Mouse (Mus musculus): ENCODE measurements around the gene AL731706.2.
"Not testable (repeated sequence)": the region's sequence is repeated elsewhere in the genome, so short reads cannot be mapped to it uniquely, and the experiment has no call there.

The AL731706.2 gene

DNA sequence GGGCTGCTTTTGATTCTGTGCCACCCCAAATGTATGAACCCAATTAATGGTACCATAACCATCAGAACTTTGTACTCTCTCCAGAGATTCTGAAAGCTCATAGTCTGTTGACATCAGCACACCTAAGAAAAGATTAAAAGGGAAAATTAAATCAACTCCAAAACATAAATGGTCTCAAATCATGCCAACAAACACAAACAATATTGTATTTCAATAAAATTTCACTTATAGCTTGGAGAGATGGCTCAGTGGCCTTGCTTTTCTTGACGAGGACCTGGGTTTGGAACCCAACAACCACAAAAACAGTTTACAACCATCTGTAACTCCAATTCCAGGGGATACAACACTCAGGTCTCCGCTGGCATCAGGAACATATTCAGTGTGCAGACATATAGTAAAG is at the start of gene AL731706.2:
Gene AL731706.2, minus strand, starts transcription at position 101 of the 400 bp plus-strand sequence.
- no peak for DNase-seq

DNA sequence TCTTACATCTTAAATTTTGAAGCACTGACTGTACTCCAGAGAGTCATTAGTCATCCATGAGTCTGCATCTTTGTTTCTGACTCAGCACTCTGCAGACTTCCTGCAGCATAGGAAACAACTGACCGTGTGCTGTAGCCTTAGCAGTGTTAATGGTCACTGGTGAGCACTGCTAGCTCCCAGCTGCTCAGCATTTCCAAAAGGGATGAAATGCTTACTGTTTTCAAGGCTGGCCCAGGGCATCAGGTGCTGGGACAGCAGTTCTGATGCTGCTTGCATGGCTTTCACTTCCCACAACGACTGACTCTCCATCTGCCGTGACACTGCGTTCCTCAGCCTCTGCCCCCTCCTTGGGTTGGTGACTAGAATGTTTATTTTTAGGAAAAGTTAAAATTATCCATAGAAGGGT is 35.5 kb upstream of the AL731706.2 start:
- no peak for DNase-seq

DNA sequence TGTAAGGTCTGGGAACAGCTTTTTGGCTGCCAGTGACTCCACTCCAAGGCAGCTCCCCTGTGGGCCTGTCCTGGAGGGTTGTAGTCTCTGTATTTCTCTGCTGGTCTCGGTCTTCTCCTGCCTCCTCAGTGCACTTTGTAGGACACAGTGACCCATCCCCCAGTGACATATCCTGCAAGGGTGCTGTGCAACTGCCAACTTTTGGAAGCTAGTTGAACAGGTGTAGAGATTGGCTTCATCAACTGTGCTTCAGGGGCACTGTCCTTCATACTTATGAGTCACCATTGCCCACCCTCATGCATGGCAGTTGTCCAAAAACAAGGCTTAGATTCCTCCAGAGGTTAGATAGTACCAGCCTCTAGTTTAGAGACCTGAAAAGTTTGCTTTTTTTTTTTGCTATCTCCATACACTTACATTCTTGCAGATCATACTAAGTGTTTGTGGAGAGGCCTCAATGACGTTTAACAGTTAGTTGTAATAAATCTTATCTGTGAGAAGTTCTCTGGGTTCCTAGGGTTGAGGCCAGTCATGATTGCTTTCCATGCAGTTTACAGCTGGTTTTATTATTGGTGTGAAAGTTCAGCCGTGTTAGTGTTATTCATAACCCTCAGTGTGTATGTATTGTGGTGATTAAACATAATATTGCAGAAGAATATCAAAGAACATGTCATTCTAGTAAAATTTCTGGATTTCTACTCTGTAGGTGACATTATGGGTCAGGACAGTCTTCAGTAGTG is 34.9 kb upstream of the AL731706.2 start:
- no peak for DNase-seq

DNA sequence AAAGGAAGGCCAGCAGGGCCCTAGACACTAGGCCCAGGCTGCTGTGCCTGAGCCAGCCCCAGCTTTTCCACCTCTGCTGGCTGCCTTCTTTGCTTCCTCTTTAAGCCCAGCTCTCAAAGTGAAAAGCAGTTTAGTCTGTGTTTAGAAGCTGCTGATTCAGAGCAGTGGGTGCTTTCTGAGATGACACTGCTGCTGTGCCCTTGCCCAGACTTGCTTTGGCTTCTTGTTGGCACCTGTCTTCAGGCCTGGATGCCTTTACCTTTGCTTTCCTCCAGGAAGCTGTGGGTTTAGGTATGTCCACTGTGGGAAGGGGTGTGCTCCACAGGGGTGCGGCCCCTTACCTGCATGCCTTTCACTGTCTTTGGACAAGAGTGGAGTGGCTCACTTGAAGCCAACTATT is 34.0 kb upstream of the AL731706.2 start:
- no peak for DNase-seq

DNA sequence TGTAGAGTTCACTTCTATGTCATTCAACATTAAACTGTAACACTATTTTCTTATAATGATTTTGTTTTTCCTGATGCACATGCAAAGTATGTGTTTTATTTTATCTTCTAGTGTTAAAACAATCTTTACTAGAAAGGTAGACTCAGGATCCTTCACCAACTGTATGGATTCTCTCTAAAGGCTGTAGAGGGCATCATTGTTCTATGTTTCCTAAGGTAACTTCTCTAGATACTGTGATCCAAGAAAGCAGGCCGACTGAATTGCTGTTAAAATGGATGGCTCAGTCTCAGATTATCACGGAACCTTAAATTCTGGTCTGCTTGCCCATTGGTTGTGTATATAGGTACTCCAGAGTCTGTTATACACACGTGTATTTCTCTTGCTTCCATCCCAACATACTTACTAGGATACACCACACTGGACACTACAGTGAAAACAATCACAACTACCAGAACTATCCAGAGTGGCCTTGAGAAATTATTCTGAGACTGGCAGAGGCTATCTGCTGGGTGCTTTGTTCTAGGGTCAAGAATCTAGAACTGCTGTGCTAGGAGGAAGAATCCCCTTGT is 28.9 kb upstream of the AL731706.2 start:
- DNase-seq = no peak

DNA sequence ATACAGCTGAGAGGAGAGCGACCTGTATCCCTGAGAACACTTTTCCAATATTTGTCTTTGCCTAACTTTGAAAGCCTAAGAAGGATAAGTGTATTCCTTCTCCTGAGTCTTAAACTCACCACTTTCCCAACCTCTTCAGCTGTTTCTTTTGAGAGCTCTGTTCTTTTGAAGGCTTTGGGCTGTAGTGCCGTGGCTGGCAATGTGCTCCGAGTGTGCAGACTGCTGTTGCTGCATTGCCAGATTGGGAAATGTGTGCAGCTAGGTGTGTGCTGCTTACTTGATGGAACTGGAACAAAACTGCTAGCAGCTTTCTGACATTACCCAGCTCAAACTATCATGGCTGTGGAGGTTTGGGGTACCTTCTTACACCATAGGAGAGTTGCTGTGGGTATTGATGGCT is 27.5 kb upstream of the AL731706.2 start:
- no peak for DNase-seq

DNA sequence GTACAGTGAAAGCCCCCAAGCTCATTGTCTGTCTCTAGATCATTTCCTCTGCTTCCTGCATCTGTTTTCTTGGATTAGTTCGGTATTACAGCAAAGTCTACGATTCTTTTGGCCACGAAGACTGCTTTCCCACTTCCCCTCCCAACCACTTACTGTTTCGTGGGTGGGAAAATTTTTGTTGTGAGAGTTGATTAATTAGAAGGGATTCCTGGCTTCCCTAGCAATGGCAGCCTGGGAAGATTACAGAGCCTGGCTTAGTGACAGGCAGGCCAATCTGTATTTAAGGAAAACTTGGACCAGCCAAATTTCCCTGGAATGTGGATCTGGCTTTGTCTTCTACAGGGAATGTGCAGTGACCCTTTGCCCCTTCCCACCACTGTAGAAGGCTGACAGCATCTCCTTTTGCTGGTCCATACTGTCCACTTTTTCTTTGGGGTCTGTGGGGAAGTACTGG is 26.5 kb upstream of the AL731706.2 start:
- DNase-seq = no peak

DNA sequence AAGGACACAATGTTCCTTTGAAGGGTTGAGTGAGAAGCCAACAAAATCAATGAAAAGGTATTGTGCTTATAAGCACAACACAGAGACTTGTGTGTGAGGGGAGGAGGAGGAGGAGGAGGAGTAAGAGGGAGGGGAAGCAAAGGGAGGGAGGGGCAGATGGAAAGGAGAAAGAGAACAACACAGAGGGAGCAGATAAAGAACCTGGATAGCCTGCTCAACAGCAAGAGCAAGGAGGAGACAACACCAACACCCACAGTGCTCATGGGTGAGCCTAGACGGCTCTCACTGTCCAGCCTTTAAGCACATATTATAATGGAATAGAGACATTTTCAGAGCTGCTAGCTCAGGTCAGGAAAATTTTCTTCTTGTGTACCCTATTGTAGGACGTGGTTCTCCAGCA is 23.8 kb upstream of the AL731706.2 start:
- DNase-seq = no peak

DNA sequence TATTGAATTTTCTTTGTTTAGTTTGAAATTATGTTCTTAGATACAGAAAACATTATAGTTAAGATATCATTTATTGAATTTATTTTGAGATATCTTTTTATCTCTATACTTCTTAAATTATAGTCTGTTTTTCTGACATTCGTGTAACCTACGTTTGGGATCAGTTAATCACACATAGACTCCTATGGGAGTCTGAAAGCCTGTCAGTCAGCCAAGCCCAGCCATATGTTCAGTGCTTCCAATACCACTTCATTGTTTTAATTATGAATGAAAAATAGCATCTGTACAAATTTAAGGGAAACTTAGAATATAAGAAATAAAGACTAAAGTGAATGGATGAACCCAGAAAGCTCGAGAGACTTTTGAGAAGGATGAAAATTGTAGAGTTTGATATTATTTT is 23.1 kb upstream of the AL731706.2 start:
- DNase-seq = no peak

DNA sequence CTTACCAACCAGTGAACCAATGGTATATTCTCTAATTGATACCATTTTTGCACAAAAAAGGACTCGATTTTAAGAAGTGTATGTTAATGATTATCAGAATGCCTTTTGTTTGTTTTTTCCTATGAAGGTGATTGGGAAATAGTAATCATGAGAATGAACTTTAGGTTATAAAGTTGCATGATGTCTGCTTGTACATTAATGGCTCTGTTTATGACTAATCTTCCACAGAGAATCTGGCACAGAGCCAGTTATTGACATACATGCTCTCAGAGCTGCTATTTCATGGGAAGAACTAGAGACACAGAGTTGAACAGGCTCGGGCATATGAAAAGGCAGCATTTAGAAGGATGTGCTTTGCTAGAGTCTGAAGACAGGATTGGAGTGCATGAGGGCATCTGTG is 10.7 kb upstream of the AL731706.2 start:
- no peak for DNase-seq

DNA sequence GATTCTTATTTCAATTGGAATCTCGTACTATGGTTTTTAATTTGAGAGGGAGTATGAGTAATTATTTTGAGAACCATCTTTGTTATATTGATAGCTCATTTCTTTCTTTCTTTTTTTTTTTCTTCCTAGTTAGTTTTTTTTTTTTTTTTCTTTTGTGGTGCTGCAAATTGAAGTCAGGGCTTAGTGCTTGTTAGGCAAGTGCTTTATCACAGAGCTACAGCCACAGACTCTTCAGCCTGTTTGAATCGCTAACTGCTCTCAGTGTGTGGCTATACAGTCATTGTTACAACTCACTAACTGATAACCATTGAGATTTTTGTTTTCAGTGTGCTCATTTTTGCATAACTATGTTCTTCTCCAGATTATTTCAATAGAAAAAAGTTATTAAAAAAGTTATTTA is 9.0 kb upstream of the AL731706.2 start:
- no peak for DNase-seq

DNA sequence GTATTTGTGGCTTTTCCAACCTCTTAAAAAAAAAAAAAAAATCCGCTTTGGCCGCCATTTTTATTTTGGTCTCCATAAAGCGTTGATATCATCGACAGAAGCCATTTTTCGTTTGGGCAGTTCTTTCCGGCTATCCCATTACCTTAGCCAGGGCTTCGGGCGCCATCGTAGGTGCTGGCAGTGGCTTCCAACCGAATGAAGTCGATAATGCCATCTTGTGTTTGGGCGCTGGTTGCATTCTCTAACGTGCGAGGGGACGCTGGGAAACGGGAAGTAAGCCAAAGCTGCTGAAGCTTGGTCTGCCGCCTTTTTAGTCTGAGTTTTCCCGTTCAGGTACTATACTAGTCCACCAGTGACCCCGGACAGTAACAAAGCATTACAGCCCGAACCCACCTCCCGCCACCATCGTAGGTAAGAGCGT is 6.5 kb upstream of the AL731706.2 start:
- peak; percentile 99 for DNase-seq

DNA sequence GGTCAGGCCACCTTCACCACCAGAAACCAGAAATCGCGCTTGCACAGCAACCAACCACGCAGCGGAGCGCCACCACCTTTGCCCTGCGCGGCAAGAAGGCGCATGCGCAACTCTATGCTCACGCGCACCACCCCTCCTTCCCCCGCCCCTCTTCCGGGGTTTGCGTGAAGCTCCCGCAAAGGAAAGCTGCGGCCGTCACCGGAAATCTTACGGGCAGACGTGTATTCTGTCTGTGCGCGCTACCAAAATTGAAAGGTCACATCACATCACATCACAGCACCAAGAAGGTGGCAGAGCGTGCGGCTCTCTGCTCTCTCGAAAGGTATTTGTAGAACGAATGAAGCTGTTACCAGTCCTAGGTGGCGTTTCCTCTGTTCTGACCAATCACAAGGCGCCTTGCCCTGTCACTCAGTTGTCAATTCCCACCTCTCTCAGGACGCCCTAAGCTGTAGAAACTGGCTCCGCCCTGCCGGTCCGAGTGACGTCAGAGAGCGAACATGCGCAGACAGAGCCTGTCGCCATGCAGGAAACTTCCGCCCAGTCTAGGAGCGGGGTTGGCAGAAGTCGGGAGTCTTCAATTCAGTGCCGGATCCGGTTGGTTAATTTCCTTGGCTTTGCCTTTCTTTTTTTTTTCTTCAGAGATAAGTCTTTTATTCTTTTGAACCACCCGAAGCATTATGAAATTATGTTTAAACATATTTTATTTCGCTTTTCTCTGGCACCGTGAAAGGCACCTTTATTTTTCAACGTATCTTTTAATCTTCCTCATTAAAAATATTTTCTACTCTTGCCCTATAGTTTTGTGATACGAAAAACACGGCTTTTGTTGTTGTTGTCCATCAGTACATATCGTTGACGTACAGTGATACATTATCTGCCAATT is 5.8 kb upstream of the AL731706.2 start, which contains the start of the genes Slx4ip, AL731706.1 and Mkks:
Gene Slx4ip, plus strand, starts transcription at position 151 of the 883 bp plus-strand sequence.
Gene AL731706.1, minus strand, starts transcription at position 322 of the 883 bp plus-strand sequence.
Gene Mkks, minus strand, starts transcription at position 322 of the 883 bp plus-strand sequence.
- peak; percentile 100 for DNase-seq

DNA sequence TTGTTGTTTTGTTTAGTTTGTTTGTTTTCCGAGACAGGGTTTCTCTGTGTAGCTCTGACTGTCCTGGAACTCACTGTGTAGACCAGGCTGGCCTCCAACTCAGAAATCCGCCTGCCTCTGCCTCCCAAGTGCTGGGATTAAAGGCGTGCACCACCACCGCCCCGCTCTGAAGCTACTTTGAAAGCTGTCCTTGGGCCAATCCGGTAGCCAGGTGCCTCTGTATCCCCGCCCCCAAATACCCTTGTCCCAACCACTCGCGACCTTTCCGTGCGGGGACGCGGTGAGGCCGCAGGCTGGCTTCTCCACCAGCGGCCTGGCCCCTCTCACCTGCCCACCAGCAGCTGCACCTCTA is 5.2 kb upstream of the AL731706.2 start:
- DNase-seq = not testable (repeated sequence)

DNA sequence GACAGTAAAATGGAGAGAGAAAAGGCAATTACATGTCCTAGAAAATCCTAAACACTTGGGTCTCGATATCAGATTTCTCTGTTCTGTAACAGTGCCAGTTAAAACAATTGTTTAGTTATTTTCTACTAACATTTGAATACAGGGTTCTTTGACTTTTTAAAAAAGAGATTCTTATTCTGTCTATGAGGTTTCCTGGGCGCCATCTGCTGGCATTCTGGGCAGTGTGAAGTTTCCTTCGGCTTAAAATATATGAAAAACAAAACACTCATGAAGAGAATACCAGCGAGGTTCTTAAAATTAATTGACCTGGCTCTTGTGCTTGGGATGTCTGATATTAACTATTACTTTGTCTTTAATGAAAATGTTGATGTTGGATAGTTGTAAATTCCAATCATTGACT is 1.4 kb upstream of the AL731706.2 start:
- DNase-seq = no peak

DNA sequence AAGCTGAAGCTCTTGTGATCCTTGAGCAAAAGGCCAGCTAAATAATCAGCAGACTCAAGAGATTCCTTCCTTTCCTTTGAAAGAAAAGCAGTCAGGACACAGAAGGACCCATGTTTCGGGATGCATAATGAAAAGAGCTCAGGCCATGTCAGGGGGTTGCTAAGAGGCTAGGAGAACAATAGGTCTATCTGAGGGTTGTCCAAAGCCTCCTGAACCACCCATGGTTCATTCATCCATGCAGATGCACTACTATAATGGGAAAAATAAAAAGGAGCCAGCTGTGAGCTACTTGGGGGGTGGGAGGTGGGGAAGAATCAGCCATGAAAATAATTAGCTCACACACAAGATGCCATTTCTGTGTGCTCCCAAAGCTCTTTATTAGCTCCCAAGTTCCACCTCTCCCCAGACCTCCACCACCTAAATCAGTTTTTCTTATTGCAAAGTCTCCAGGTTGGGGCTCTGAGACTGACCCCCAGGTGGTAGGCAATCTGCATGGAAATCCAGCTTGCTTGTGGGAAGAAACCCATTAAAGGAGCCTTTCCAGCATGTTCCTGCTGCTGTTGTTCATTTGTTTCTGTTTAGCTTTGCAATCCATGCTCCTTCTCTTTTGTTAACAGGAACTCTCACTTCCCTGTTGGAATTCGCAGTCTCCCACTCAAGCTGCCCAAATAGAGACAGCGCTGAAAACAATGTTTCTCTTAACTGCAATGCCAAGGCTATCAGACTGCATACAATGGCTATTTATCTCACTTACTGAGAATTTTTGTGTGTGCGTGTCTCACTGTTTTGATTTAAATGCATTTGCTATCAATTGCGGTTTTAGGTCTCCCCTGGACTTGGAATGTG is 30.7 kb downstream of the AL731706.2 start:
- DNase-seq = no peak

DNA sequence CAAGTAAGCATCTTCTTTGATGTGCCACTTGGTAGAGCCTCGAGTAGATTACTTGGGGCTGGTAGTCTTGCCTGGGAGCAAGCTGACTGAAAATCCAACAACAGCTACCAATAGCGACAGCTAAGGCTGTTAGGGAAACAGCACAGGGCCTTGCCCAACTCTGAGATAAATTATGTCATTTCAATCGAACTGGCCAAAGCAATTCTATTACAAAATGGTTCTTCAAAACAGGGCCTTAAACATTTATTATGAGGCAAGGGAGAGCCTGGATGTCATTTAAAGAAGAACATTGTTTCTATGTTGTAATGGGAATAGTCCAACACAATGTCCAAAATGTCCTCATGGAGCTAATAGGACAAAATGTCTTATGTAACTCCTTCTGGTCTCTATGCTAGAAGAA is 35.1 kb downstream of the AL731706.2 start:
- DNase-seq = no peak

DNA sequence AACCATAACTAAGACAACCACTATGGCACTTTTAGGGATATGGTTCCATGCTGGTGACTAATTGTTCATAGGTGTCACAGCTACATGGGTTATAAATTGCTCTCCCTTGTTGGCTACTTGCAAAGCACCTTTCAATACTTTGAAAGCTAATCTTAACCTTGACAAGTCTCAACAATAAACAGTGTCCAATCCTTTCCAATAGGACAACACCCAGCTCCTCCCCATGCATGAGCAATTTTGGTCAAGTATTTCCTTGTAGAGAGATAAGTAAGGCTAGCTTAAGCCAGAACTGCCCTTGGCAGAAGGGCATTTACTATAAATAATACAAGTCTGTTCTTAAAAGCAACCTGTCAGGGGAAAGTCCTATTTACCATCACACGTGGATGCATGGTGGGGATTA is 47.5 kb downstream of the AL731706.2 start:
- DNase-seq = no peak

DNA sequence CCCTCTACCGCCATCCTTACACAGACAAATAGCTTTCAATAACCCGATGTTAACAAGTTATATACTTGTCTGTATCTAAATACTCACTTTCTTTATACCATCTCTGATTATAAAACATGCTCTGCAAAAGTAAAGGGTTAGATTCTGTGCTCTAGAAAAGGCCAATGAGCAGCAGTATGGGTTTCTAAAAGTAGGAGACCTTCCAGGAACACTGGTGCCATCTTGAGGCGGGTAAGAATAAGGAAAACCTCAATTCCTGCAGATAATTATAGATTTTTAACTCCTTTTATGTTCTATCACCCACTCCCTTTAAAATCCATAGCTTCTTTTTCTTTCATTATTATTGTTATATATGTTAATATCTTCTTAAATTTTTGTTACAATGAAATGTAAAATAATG is 49.6 kb downstream of the AL731706.2 start:
- DNase-seq = no peak

All from cerebellum, adult 11-12 months (tissue).